Mouse (Mus musculus) adrenal gland, postnatal 36 days (tissue): ENCODE results near the gene Agap2. TPM values are rescaled to one million over a fixed set of nuclear protein-coding genes. Genes with fewer than 3 reads are reported as not detected.

ENCODE experiments used
- DNase-seq, 2 experiments: peaks; one replicate each; pipeline ENCODE4 v3.0.0; 2021; ENCODE audit warnings: mixed read lengths in 1 of 2
- long read RNA-seq, 2 experiments: library from polyadenylated mRNA; stranded (forward); transcript quantifications; one replicate each; pipeline ENCODE4 v2.0.0; 2021; ENCODE audit warnings: borderline sequencing depth in 2 of 2
- total RNA-seq, 2 experiments: library from RNA; stranded (reverse); gene quantifications; 2 replicates each; pipeline ENCODE4 v1.2.3; 2021

The Agap2 gene
- total RNA-seq: 1 to 10 TPM; 2.2 to 3.4 TPM
- long read RNA-seq, experiment 1, partial matches to known transcripts: 0 of 1 reads
- long read RNA-seq, experiment 1, other reads (novel, unspliced or antisense): 1 of 1 reads
- long read RNA-seq, experiment 2: 0 reads

- no peak for DNase-seq
Measured at GRCm38 (mm10) chr10:127075080-127075479, at the start of gene Agap2. TSS of gene Agap2 (plus strand) at chr10:127075284.

GRCm38 (mm10) chr10:127030336-127031296, 44.5 kb upstream of the Agap2 start, which contains the start of gene Tsfm:
TSS of gene Tsfm (minus strand) at chr10:127030840.
- peak; percentile 95 to 96 for DNase-seq

- DNase-seq: no peak
Measured at GRCm38 (mm10) chr10:127033301-127033741, 41.8 kb upstream of the Agap2 start.

GRCm38 (mm10) chr10:127036273-127036672, 38.8 kb upstream of the Agap2 start:
- no peak for DNase-seq

- no peak for DNase-seq
Measured at GRCm38 (mm10) chr10:127037641-127038040, 37.4 kb upstream of the Agap2 start.

GRCm38 (mm10) chr10:127040569-127041214, 34.4 kb upstream of the Agap2 start:
- peak; percentile 39 to 40 for DNase-seq

GRCm38 (mm10) chr10:127041274-127041766, 33.8 kb upstream of the Agap2 start, which contains the start of the genes Mettl1 and Eef1akmt3:
TSS of gene Mettl1 (plus strand) at chr10:127041414.
TSS of gene Eef1akmt3 (minus strand) at chr10:127041513.
- peak; percentile 45 to 69 for DNase-seq

GRCm38 (mm10) chr10:127041774-127042338, 33.2 kb upstream of the Agap2 start:
- peak; percentile 89 to 93 for DNase-seq

GRCm38 (mm10) chr10:127042468-127043115, 32.5 kb upstream of the Agap2 start:
- DNase-seq: no peak

- no peak for DNase-seq
Measured at GRCm38 (mm10) chr10:127043187-127043586, 31.9 kb upstream of the Agap2 start.

GRCm38 (mm10) chr10:127047954-127048353, 27.1 kb upstream of the Agap2 start, which contains the start of gene Cyp27b1:
TSS of gene Cyp27b1 (plus strand) at chr10:127048250.
- DNase-seq: no peak

GRCm38 (mm10) chr10:127048608-127049394, 26.3 kb upstream of the Agap2 start:
- no peak for DNase-seq

- DNase-seq: no peak
Measured at GRCm38 (mm10) chr10:127049395-127050118, 25.5 kb upstream of the Agap2 start.

GRCm38 (mm10) chr10:127050119-127050474, 25.0 kb upstream of the Agap2 start:
- DNase-seq: no peak

- DNase-seq: no peak
Measured at GRCm38 (mm10) chr10:127054646-127055045, 20.4 kb upstream of the Agap2 start.

GRCm38 (mm10) chr10:127055406-127055805, 19.7 kb upstream of the Agap2 start:
- DNase-seq: no peak

- no peak for DNase-seq
Measured at GRCm38 (mm10) chr10:127056490-127056889, 18.6 kb upstream of the Agap2 start.

- peak; percentile 78 to 89 for DNase-seq
Measured at GRCm38 (mm10) chr10:127058161-127058560, 16.9 kb upstream of the Agap2 start.

- DNase-seq: no peak
Measured at GRCm38 (mm10) chr10:127058708-127059107, 16.4 kb upstream of the Agap2 start.
